Comparison of ENCODE assay signal across 8 mouse cellular contexts in genomic region chr13:102865971-102866724, GRCm38 (mm10).
A peak's percentile ranks its signal among the peaks of the same experiment; 100 is the strongest.
DNase-seq lines count a peak whose midpoint lies in the region; ATAC-seq and TF ChIP-seq lines count a peak whose summit lies in the region.

No protein-coding gene starts in this region.

- no peak for ATAC-seq in kidney, embryonic 14.5 days (ENCODE audit: low FRiP score, low TSS enrichment)
- peak; percentile 63 for ATAC-seq in common myeloid progenitor, adult 5-6 weeks (replicated peaks; ENCODE audit: low read depth, poor library complexity, severe bottlenecking)
- 0 out of 2 replicates have a peak, but pooled peaks have one; percentile 5 for ATAC-seq in heart, embryonic 13.5 days (ENCODE audit: extremely low read depth, insufficient number of reproducible peaks, low FRiP score, low TSS enrichment)
- no peak for ATAC-seq in stomach, embryonic 14.5 days (ENCODE audit: insufficient number of reproducible peaks, insufficient read depth, low FRiP score, low read depth)
- ATAC-seq in frontal cortex, adult (ENCODE audit: low TSS enrichment): no peak

- peak overlapping the region; percentile 80 for H3K27ac ChIP-seq in kidney, embryonic 14.5 days (ENCODE audit: low read depth, low read length)
- peak overlapping the region; percentile 80 for H3K27ac ChIP-seq in heart, embryonic 13.5 days (replicated peaks)
- H3K27ac ChIP-seq in layer of hippocampus, adult 2 months: peak overlapping the region; percentile 68
- peak overlapping the region; percentile 68 for H3K27ac ChIP-seq in stomach, embryonic 14.5 days (ENCODE audit: low read length)

- no peaks in the 10 kb centered on the region for H3K36me3 ChIP-seq in kidney, embryonic 14.5 days (ENCODE audit: control insufficient read depth, insufficient read depth, low read length)
- H3K36me3 ChIP-seq in heart, embryonic 13.5 days: peaks cover 11% of the 10 kb centered on the region
- no peaks in the 10 kb centered on the region for H3K36me3 ChIP-seq in stomach, embryonic 14.5 days (ENCODE audit: control insufficient read depth, insufficient read depth, low read length)

- H3K9me3 ChIP-seq in kidney, embryonic 14.5 days (ENCODE audit: control insufficient read depth, low read length): peaks cover 9% of the 10 kb centered on the region; the same call in 1 of the 2 replicates
- peaks cover 10% of the 10 kb centered on the region; the same call in 1 of the 2 replicates for H3K9me3 ChIP-seq in heart, embryonic 13.5 days
- peaks cover 7% of the 10 kb centered on the region; the same call in 1 of the 2 replicates for H3K9me3 ChIP-seq in stomach, embryonic 14.5 days (ENCODE audit: control insufficient read depth, low read depth, low read length)

- H3K9ac ChIP-seq in kidney, embryonic 14.5 days (ENCODE audit: low read depth, low read length): no peak overlapping the region
- peak overlapping the region; percentile 42; the same call in 1 of the 2 replicates for H3K9ac ChIP-seq in heart, embryonic 13.5 days
- H3K9ac ChIP-seq in stomach, embryonic 14.5 days (replicated peaks; ENCODE audit: low read depth, low read length): no peak overlapping the region

- 53% methylated on average over 11 of the region's 11 CpGs for WGBS in kidney, embryonic 14.5 days
- 25% methylated on average over 11 of the region's 11 CpGs for WGBS in heart, embryonic 13.5 days
- WGBS in stomach, embryonic 14.5 days: 48% methylated on average over 11 of the region's 11 CpGs

- no peak overlapping the region for H3K4me3 ChIP-seq in kidney, embryonic 14.5 days (ENCODE audit: low read length)
- H3K4me3 ChIP-seq in heart, embryonic 13.5 days: no peak overlapping the region
- H3K4me3 ChIP-seq in layer of hippocampus, adult 2 months: no peak overlapping the region
- no peak overlapping the region for H3K4me3 ChIP-seq in stomach, embryonic 14.5 days (ENCODE audit: low read depth, low read length)

- H3K4me1 ChIP-seq in kidney, embryonic 14.5 days (ENCODE audit: control insufficient read depth, insufficient read depth, low read length): peaks cover 11% of the 10 kb centered on the region
- H3K4me1 ChIP-seq in heart, embryonic 13.5 days: peaks cover 68% of the 10 kb centered on the region
- H3K4me1 ChIP-seq in stomach, embryonic 14.5 days (ENCODE audit: control insufficient read depth, insufficient read depth, low read length): peaks cover 10% of the 10 kb centered on the region

- no peaks in the 10 kb centered on the region for H3K27me3 ChIP-seq in kidney, embryonic 14.5 days (ENCODE audit: control insufficient read depth, insufficient read depth, low read length)
- H3K27me3 ChIP-seq in heart, embryonic 13.5 days (replicated peaks): no peaks in the 10 kb centered on the region
- H3K27me3 ChIP-seq in stomach, embryonic 14.5 days (ENCODE audit: control insufficient read depth, insufficient read depth, low read length): no peaks in the 10 kb centered on the region

- TF ChIP-seq CTCF in layer of hippocampus, adult 2 months (conservative IDR thresholded peaks at IDR 0.05): no peak

- no peak for DNase-seq in kidney, adult 9 months
- DNase-seq in layer of hippocampus, adult 2 months (ENCODE audit: low spot score in 2 of 2): peak in 1 of 2 experiments; percentile 34
- DNase-seq in natural killer cell, adult 2 months (ENCODE audit: low spot score in 2 of 2): no peak

- H3K4me2 ChIP-seq in kidney, embryonic 14.5 days (replicated peaks; ENCODE audit: low read depth, low read length): no peak overlapping the region
- peak overlapping the region; percentile 47 for H3K4me2 ChIP-seq in heart, embryonic 13.5 days
- H3K4me2 ChIP-seq in stomach, embryonic 14.5 days (replicated peaks; ENCODE audit: low read depth, low read length): no peak overlapping the region

Comparison
In these comparisons a context has a peak if more than half of its experiments do, and no peak if none do; other contexts are left out.
1. ATAC-seq: peak in common myeloid progenitor, adult 5-6 weeks (single experiment) and heart, embryonic 13.5 days (single experiment); none in kidney, embryonic 14.5 days (single experiment), stomach, embryonic 14.5 days (single experiment) and frontal cortex, adult (single experiment).
2. Peak in every context shown above with its lines, with median percentiles within 50 percentile points of each other: H3K27ac ChIP-seq.